Mouse (Mus musculus) small intestine, adult 2 months (tissue): Measurements from ENCODE around the gene Plxdc2.

Source experiments
- CTCF ChIP-seq: fragments of 200-500 bp; IDR thresholded peaks from 2 replicates; pipeline ENCODE4 v1.5.1; 2012; ENCODE audit warnings: low read depth, mild to moderate bottlenecking, control low read depth, inconsistent platforms, low read length, moderate library complexity, mixed read lengths; ENCODE audit not compliant: insufficient replicate concordance, insufficient read length; ENCODE audit errors: extremely low read depth
- POLR2A ChIP-seq: fragments of 200-500 bp; IDR thresholded peaks from 2 replicates; pipeline ENCODE4 v1.6.1; 2012; ENCODE audit warnings: low read depth, mild to moderate bottlenecking, control low read depth, inconsistent platforms, low read length, moderate library complexity

DNA sequence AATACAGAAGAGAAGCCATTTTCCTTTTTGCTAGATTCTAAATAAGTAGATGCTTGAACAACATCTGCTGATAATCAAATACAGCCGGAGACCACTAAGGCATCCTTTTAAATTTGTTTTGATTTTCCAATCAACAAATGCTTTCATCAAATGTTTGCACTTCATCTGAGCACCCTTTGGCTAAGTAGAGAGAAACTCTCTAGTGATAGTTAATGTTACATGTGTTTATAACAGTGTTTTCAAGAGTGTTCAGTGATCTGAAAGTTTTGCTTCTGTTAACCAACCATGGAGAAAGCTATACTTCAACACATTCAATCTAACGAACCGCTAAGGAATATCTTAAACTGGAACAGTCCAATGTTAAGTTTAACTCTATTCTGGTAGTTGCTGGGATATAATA is 327.6 kb downstream of the Plxdc2 start:
- no peak for TF ChIP-seq CTCF
- TF ChIP-seq POLR2A, result no peak
